Mouse (Mus musculus): ENCODE results near the gene Rgs16. TPM values are rescaled to one million over a fixed set of nuclear protein-coding genes. Genes with fewer than 3 reads are reported as not detected.
A peak's percentile ranks its signal among the peaks of the same experiment; 100 is the strongest.

Gene Rgs16
- total RNA-seq (2022) = 10 to 100 TPM; 10.1 to 13.2 (median 11.4) TPM

- DNase-seq (ENCODE audit: low spot score in 2 of 2) = no peak
Observed at GRCm38 (mm10) chr1:153740145-153740544, at the start of gene Rgs16. Gene Rgs16, plus strand, starts transcription at chr1:153740349.

- DNase-seq (ENCODE audit: low spot score in 2 of 2) = no peak
Observed at GRCm38 (mm10) chr1:153692526-153692925, 47.6 kb upstream of the Rgs16 start.

GRCm38 (mm10) chr1:153694372-153695120 lies 45.6 kb upstream of the Rgs16 start:
- no peak for DNase-seq (ENCODE audit: low spot score in 2 of 2)

GRCm38 (mm10) chr1:153695398-153695797 lies 44.8 kb upstream of the Rgs16 start:
- DNase-seq (ENCODE audit: low spot score in 2 of 2) = no peak

- no peak for DNase-seq (ENCODE audit: low spot score in 2 of 2)
Observed at GRCm38 (mm10) chr1:153696093-153696492, 44.1 kb upstream of the Rgs16 start.

- DNase-seq (ENCODE audit: low spot score in 2 of 2) = no peak
Observed at GRCm38 (mm10) chr1:153696541-153696940, 43.6 kb upstream of the Rgs16 start.

GRCm38 (mm10) chr1:153697581-153698251 lies 42.4 kb upstream of the Rgs16 start:
- DNase-seq (ENCODE audit: low spot score in 2 of 2) = no peak

- no peak for DNase-seq (ENCODE audit: low spot score in 2 of 2)
Observed at GRCm38 (mm10) chr1:153698311-153699084, 41.7 kb upstream of the Rgs16 start.

GRCm38 (mm10) chr1:153700448-153701063 lies 39.6 kb upstream of the Rgs16 start:
- no peak for DNase-seq (ENCODE audit: low spot score in 2 of 2)

GRCm38 (mm10) chr1:153701461-153701860 lies 38.7 kb upstream of the Rgs16 start:
- no peak for DNase-seq (ENCODE audit: low spot score in 2 of 2)

GRCm38 (mm10) chr1:153702166-153702852 lies 37.8 kb upstream of the Rgs16 start:
- no peak for DNase-seq (ENCODE audit: low spot score in 2 of 2)

GRCm38 (mm10) chr1:153702853-153703410 lies 37.2 kb upstream of the Rgs16 start:
- DNase-seq (ENCODE audit: low spot score in 2 of 2) = no peak

- DNase-seq (ENCODE audit: low spot score in 2 of 2) = peak in 1 of 2 experiments; percentile 38
Observed at GRCm38 (mm10) chr1:153703445-153703991, 36.6 kb upstream of the Rgs16 start.

- no peak for DNase-seq (ENCODE audit: low spot score in 2 of 2)
Observed at GRCm38 (mm10) chr1:153704174-153704573, 36.0 kb upstream of the Rgs16 start.

GRCm38 (mm10) chr1:153704996-153705395 lies 35.2 kb upstream of the Rgs16 start:
- no peak for DNase-seq (ENCODE audit: low spot score in 2 of 2)

GRCm38 (mm10) chr1:153708626-153709025 lies 31.5 kb upstream of the Rgs16 start:
- no peak for DNase-seq (ENCODE audit: low spot score in 2 of 2)

- no peak for DNase-seq (ENCODE audit: low spot score in 2 of 2)
Observed at GRCm38 (mm10) chr1:153709451-153709850, 30.7 kb upstream of the Rgs16 start.

GRCm38 (mm10) chr1:153711544-153712262 lies 28.4 kb upstream of the Rgs16 start:
- no peak for DNase-seq (ENCODE audit: low spot score in 2 of 2)

GRCm38 (mm10) chr1:153712633-153713032 lies 27.5 kb upstream of the Rgs16 start:
- no peak for DNase-seq (ENCODE audit: low spot score in 2 of 2)

- no peak for DNase-seq (ENCODE audit: low spot score in 2 of 2)
Observed at GRCm38 (mm10) chr1:153717990-153718389, 22.2 kb upstream of the Rgs16 start.

All from left cerebral cortex, adult 8-10 months (tissue).